Mouse (Mus musculus): Measurements from ENCODE around the gene Gm5089.

DNA sequence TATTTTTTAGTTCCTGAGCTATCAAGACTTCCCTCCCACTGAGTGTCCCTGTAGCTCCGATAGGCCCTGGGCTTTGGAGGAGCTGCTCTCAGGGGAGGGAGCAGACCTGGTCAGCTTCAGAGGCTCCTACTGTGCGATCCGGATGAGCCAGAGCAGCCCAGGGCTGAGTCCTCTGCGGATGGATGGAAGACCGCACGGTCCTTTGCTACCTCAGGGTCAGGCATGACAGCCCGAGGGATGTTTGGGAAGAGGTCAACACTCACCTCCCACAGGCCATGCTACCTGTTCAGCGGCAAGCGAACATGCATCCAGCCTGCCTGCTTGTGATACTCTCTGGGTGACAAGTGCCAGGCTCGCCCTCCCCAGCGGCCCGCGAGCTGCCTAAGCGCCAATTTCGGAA lies 30.3 kb upstream of the Gm5089 start:
- TF ChIP-seq CTCF (IDR thresholded peaks at IDR 0.05; ENCODE audit: borderline replicate concordance, insufficient read depth, low read depth, low read length) (no peak), POLR2A (IDR thresholded peaks at IDR 0.05; ENCODE audit: borderline replicate concordance, insufficient read depth, low read length) (0 out of 2 replicates have a peak, but pooled peaks have one; percentile 33)

Data from cerebellum, adult 2 months (tissue).